Mouse (Mus musculus) CD4-positive, CD25-positive, alpha-beta regulatory T cell, adult 4 months (primary cell): ENCODE data around the gene Apof. TPM values are rescaled to one million over a fixed set of nuclear protein-coding genes. Genes with fewer than 3 reads are reported as not detected.

Experiments used
- ATAC-seq: one replicate; pipeline ENCODE4 v1.8.0; 2017
- polyA plus RNA-seq, 2 experiments: library from polyadenylated mRNA; unstranded; fragments of 100-300 nt; shearing (Covaris generic); gene quantifications; one replicate each; pipeline ENCODE4 v1.2.1; 2017

Apof gene
- polyA plus RNA-seq, 2 experiments from 2014 or later, result not detected

DNA sequence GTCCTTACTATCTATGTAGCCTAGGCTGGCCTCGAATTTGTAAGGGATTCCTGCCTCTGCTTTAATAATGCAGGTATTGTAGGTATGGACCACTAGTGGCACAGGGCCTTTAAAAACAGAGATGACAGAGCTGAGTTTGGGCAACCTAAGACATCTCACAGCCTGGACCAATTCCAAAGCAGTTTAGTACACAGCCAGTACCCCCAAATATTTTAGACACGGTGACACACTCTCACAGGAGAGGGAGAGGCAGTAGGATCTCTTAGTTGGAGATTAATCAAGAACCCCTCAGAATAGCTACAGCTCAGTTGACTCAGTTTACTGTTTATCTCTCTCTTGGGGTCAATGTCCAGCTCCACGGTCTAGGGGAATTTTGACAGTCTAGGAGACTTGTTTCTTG is 33.9 kb downstream of the Apof start:
- ATAC-seq, result no peak

- peak; percentile 1 for ATAC-seq
Measured at GRCm38 (mm10) chr10:128302785-128303125, 34.3 kb downstream of the Apof start.

DNA sequence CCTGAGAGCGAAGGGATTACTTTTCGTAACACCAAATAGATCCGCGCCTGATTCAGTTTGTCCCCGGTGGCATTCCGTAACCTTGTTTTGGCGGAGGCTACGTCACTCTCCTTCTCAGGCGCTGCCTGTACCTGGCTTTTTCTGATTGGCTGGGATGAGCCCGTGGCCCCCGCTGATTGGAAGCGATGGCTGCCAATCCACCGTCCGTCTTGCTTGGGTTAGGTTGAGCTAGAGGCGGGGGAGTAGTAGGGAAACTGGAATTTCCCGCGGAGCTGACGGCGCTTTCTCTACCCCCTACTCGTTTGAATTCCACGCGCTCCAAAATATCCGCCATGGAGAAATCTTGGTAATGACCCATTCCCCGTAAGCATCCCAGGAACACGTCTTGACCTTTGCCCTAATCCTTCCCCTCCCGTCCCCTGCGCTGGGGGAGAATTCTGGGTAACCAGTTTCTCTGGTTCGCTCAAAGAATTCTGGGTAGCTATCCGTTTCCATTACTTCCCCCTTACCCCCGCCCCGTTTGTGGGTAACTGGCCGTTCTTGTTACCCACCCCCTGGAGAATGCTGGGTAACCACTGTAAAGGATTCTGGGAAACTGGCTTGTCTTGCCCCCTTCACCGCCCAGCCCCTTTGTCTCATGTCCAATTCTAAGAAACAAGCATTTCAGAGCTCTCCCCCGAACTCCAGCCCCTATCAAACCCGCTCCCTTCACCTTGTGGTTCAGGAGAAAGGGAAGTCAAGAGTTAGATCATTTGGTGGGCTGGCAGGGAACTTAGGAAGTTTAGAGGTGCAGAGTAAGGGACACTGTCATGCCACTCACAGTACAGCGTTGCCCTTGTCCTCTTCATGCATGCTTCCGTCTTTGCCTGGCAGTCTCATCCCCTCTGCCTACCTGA is 34.9 kb downstream of the Apof start, which contains the start of gene Pan2:
TSS of gene Pan2 (plus strand) at position 210 of the 896 bp plus-strand sequence.
- peak; percentile 99 for ATAC-seq

- no peak for ATAC-seq
Measured at GRCm38 (mm10) chr10:128309654-128310053, 41.2 kb downstream of the Apof start.

GRCm38 (mm10) chr10:128310177-128310576 is 41.7 kb downstream of the Apof start:
- ATAC-seq, result no peak

DNA sequence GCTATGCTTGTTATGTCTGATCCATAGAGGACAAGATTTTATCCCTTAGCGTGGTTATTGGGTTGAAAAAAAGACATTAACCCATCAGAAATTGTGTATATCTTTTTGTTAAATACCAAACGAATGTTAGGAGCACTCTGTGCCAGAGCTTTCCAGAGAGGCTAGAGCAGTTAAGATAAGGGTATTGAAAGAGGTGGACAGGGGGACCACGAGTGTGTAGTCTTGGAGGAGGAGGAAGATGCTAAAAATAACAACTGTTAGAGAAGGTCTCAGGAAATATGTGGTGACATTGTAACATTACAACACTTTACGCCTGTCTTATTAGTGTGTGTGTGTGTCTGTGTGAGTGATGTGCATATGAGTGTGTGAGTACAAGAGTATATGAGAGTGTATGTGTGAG is 42.4 kb downstream of the Apof start:
- no peak for ATAC-seq

- ATAC-seq, result no peak
Measured at GRCm38 (mm10) chr10:128315578-128315977, 47.1 kb downstream of the Apof start.

Other genes starting within 250 kb of the Apof start
- 100 to 1,000 TPM; 957 to 1,000 TPM for gene Naca, start 233.1 kb upstream of the Apof start, polyA plus RNA-seq
- 100 to 1,000 TPM; 234 to 353 TPM for gene Ptges3, start 209.7 kb upstream of the Apof start, polyA plus RNA-seq
- gene Atp5b, start 185.4 kb upstream of the Apof start, polyA plus RNA-seq, result 100 to 1,000 TPM; 455 to 512 TPM
- 10 to 100 TPM; 50.9 to 75.4 TPM for gene Baz2a, start 177.1 kb upstream of the Apof start, polyA plus RNA-seq
- 10 to 100 TPM; 24.9 to 31.7 TPM for gene Rbms2, start 88.4 kb upstream of the Apof start, polyA plus RNA-seq
- gene Gls2, start 74.2 kb upstream of the Apof start, polyA plus RNA-seq, result under 1 TPM in 1 of 2 experiments, not detected in 1; 0.32 TPM
- gene Spryd4, start 56.9 kb upstream of the Apof start, polyA plus RNA-seq, result 10 to 100 TPM; 12.2 to 19.6 TPM
- not detected for gene Mip, start 42.8 kb upstream of the Apof start, polyA plus RNA-seq
- gene Timeless, start 36.6 kb upstream of the Apof start, polyA plus RNA-seq, result 10 to 100 TPM; 28.0 to 42.5 TPM
- gene Apon, start 14.6 kb upstream of the Apof start, polyA plus RNA-seq, result not detected
- 10 to 100 TPM; 58.1 to 92.7 TPM for gene Stat2, start 1.9 kb downstream of the Apof start, polyA plus RNA-seq
- not detected for gene Il23a, start 30.1 kb downstream of the Apof start, polyA plus RNA-seq
- gene Pan2, start 34.7 kb downstream of the Apof start, polyA plus RNA-seq, result 10 to 100 TPM; 24.4 to 48.3 TPM
- gene Cnpy2, start 53.8 kb downstream of the Apof start, polyA plus RNA-seq, result 100 to 1,000 TPM; 116 to 120 TPM
- gene Cs, start 69.1 kb downstream of the Apof start, polyA plus RNA-seq, result 100 to 1,000 TPM; 124 to 182 TPM
- 10 to 100 TPM; 14.5 to 15.7 TPM for gene Coq10a, start 100.3 kb downstream of the Apof start, polyA plus RNA-seq
- 1 to 10 TPM; 2.3 to 3.3 TPM for gene Ankrd52, start 108.4 kb downstream of the Apof start, polyA plus RNA-seq
- not detected for gene Slc39a5, start 132.6 kb downstream of the Apof start, polyA plus RNA-seq
- gene Nabp2, start 142.8 kb downstream of the Apof start, polyA plus RNA-seq, result 10 to 100 TPM; 63.3 to 77.5 TPM
- gene Rnf41, start 143.0 kb downstream of the Apof start, polyA plus RNA-seq, result 10 to 100 TPM; 28.7 to 51.8 TPM
- gene Smarcc2, start 190.6 kb downstream of the Apof start, polyA plus RNA-seq, result 10 to 100 TPM; 45.7 to 62.7 TPM
- gene Myl6, start 225.5 kb downstream of the Apof start, polyA plus RNA-seq, result 100 to 1,000 TPM; 937 to 954 TPM
- gene Myl6b, start 230.0 kb downstream of the Apof start, polyA plus RNA-seq, result 1 to 10 TPM; 4.3 to 5.4 TPM